Mouse (Mus musculus): ENCODE data around the gene Hp1bp3. TPM values are rescaled to one million over a fixed set of nuclear protein-coding genes. Genes with fewer than 3 reads are reported as not detected.

Gene Hp1bp3
- polyA plus RNA-seq (2015; fragmentation: Nextera tagmentation; extraction: Ambion mirVana): 155 and 164 TPM in 2 replicates

GRCm38 (mm10) chr4:138216200-138216890, at the start of gene Hp1bp3:
Gene Hp1bp3, plus strand, starts transcription at chr4:138216296.
- peaks cover 26% of the 10 kb centered on the region for H3K4me1 ChIP-seq
- peak within 1 kb of the TSS; percentile 99 for H3K27ac ChIP-seq
- no peaks in the 10 kb centered on the region for H3K9me3 ChIP-seq
- H3K27me3 ChIP-seq: no peaks in the 10 kb centered on the region
- ATAC-seq (ENCODE audit: insufficient number of reproducible peaks, low FRiP score, low TSS enrichment, low read depth): peak; percentile 67
- H3K4me3 ChIP-seq: peak within 1 kb of the TSS; percentile 85
- WGBS: under 1% methylated on average over 68 of the region's 84 CpGs
- peak within 1 kb of the TSS; percentile 98 for H3K9ac ChIP-seq
- peaks cover 3% of the 10 kb centered on the region; the same call in 1 of the 2 replicates for H3K36me3 ChIP-seq
- H3K4me2 ChIP-seq: peak within 1 kb of the TSS; percentile 58

- Histone ChIP-seq H3K9me3 (no peaks in the 10 kb centered on the region), H3K4me2 (no peak overlapping the region), H3K4me1 (no peaks in the 10 kb centered on the region), H3K9ac (no peak overlapping the region), H3K27ac (no peak overlapping the region), H3K36me3 (peaks cover 78% of the 10 kb centered on the region), H3K27me3 (no peaks in the 10 kb centered on the region), H3K4me3 (no peak overlapping the region)
- 88% methylated on average over 10 of the region's 10 CpGs for WGBS
- ATAC-seq (ENCODE audit: insufficient number of reproducible peaks, low FRiP score, low TSS enrichment, low read depth): no peak
These were observed 49.6 kb upstream of the Hp1bp3 start for GRCm38 (mm10) chr4:138166519-138166918.

- Histone ChIP-seq H3K9ac (no peak overlapping the region), H3K36me3 (peaks cover 87% of the 10 kb centered on the region)
These were observed 47.9 kb upstream of the Hp1bp3 start for GRCm38 (mm10) chr4:138168162-138168561.

GRCm38 (mm10) chr4:138169420-138169819, 46.7 kb upstream of the Hp1bp3 start:
- Histone ChIP-seq H3K9ac (no peak overlapping the region), H3K4me1 (no peaks in the 10 kb centered on the region), H3K4me3 (no peak overlapping the region), H3K36me3 (peaks cover 87% of the 10 kb centered on the region), H3K9me3 (no peaks in the 10 kb centered on the region), H3K27me3 (no peaks in the 10 kb centered on the region), H3K4me2 (no peak overlapping the region), H3K27ac (no peak overlapping the region)
- WGBS: 84% methylated on average over 4 of the region's 4 CpGs
- no peak for ATAC-seq (ENCODE audit: insufficient number of reproducible peaks, low FRiP score, low TSS enrichment, low read depth)

More at GRCm38 (mm10) chr4:138168162-138168561, 47.9 kb upstream of the Hp1bp3 start:
- H3K27ac ChIP-seq: no peak overlapping the region
- H3K27me3 ChIP-seq: no peaks in the 10 kb centered on the region
- H3K4me2 ChIP-seq: no peak overlapping the region
- no peaks in the 10 kb centered on the region for H3K4me1 ChIP-seq
- ATAC-seq (ENCODE audit: insufficient number of reproducible peaks, low FRiP score, low TSS enrichment, low read depth): no peak
- no peaks in the 10 kb centered on the region for H3K9me3 ChIP-seq
- no peak overlapping the region for H3K4me3 ChIP-seq
- WGBS: 85% methylated on average over 3 of the region's 3 CpGs

- Histone ChIP-seq H3K27ac (no peak overlapping the region), H3K36me3 (peaks cover 89% of the 10 kb centered on the region), H3K4me1 (no peaks in the 10 kb centered on the region), H3K4me2 (no peak overlapping the region), H3K27me3 (no peaks in the 10 kb centered on the region), H3K9ac (no peak overlapping the region), H3K9me3 (no peaks in the 10 kb centered on the region), H3K4me3 (no peak overlapping the region)
- 90% methylated on average over 4 of the region's 4 CpGs for WGBS
- ATAC-seq (ENCODE audit: insufficient number of reproducible peaks, low FRiP score, low TSS enrichment, low read depth): no peak
These were observed 43.4 kb upstream of the Hp1bp3 start for GRCm38 (mm10) chr4:138172686-138173085.

- no peaks in the 10 kb centered on the region for H3K4me1 ChIP-seq
- H3K4me2 ChIP-seq: no peak overlapping the region
- no peaks in the 10 kb centered on the region for H3K9me3 ChIP-seq
- H3K27me3 ChIP-seq: no peaks in the 10 kb centered on the region
- no peak overlapping the region for H3K4me3 ChIP-seq
- no peak overlapping the region for H3K9ac ChIP-seq
- H3K27ac ChIP-seq: no peak overlapping the region
- 93% methylated on average over 5 of the region's 5 CpGs for WGBS
- ATAC-seq (ENCODE audit: insufficient number of reproducible peaks, low FRiP score, low TSS enrichment, low read depth): no peak
- H3K36me3 ChIP-seq: peaks cover 94% of the 10 kb centered on the region
These were observed 36.7 kb upstream of the Hp1bp3 start for GRCm38 (mm10) chr4:138179391-138179790.

GRCm38 (mm10) chr4:138180719-138181118, 35.4 kb upstream of the Hp1bp3 start:
- no peak for ATAC-seq (ENCODE audit: insufficient number of reproducible peaks, low FRiP score, low TSS enrichment, low read depth)
- no peak overlapping the region for H3K9ac ChIP-seq

GRCm38 (mm10) chr4:138184056-138184455, 32.0 kb upstream of the Hp1bp3 start:
- Histone ChIP-seq H3K4me2 (no peak overlapping the region), H3K27me3 (no peaks in the 10 kb centered on the region), H3K4me3 (no peak overlapping the region), H3K4me1 (no peaks in the 10 kb centered on the region), H3K27ac (no peak overlapping the region), H3K9me3 (no peaks in the 10 kb centered on the region), H3K36me3 (peaks cover 88% of the 10 kb centered on the region), H3K9ac (no peak overlapping the region)
- ATAC-seq (ENCODE audit: insufficient number of reproducible peaks, low FRiP score, low TSS enrichment, low read depth): no peak
- WGBS: 91% methylated on average over 5 of the region's 5 CpGs

More at GRCm38 (mm10) chr4:138180719-138181118, 35.4 kb upstream of the Hp1bp3 start:
- no peaks in the 10 kb centered on the region for H3K9me3 ChIP-seq
- H3K27me3 ChIP-seq: no peaks in the 10 kb centered on the region
- H3K4me2 ChIP-seq: no peak overlapping the region
- no peak overlapping the region for H3K4me3 ChIP-seq
- H3K36me3 ChIP-seq: peaks cover 94% of the 10 kb centered on the region
- WGBS: 89% methylated on average over 4 of the region's 4 CpGs
- H3K27ac ChIP-seq: no peak overlapping the region
- no peaks in the 10 kb centered on the region for H3K4me1 ChIP-seq

- ATAC-seq (ENCODE audit: insufficient number of reproducible peaks, low FRiP score, low TSS enrichment, low read depth): no peak
- H3K4me3 ChIP-seq: no peak overlapping the region
- H3K36me3 ChIP-seq: peaks cover 88% of the 10 kb centered on the region
- no peak overlapping the region for H3K9ac ChIP-seq
- 86% methylated on average over 5 of the region's 5 CpGs for WGBS
- no peaks in the 10 kb centered on the region for H3K27me3 ChIP-seq
- no peak overlapping the region for H3K4me2 ChIP-seq
- no peak overlapping the region for H3K27ac ChIP-seq
- no peaks in the 10 kb centered on the region for H3K4me1 ChIP-seq
- H3K9me3 ChIP-seq: no peaks in the 10 kb centered on the region
These were observed 31.5 kb upstream of the Hp1bp3 start for GRCm38 (mm10) chr4:138184573-138184981.

- WGBS: 90% methylated on average over 7 of the region's 7 CpGs
These were observed 30.1 kb upstream of the Hp1bp3 start for GRCm38 (mm10) chr4:138185961-138186360.

GRCm38 (mm10) chr4:138187995-138188394, 28.1 kb upstream of the Hp1bp3 start:
- Histone ChIP-seq H3K9me3 (no peaks in the 10 kb centered on the region), H3K4me3 (no peak overlapping the region), H3K4me1 (no peaks in the 10 kb centered on the region), H3K4me2 (no peak overlapping the region), H3K27ac (no peak overlapping the region), H3K36me3 (peaks cover 90% of the 10 kb centered on the region), H3K27me3 (no peaks in the 10 kb centered on the region), H3K9ac (no peak overlapping the region)
- WGBS: 88% methylated on average over 7 of the region's 7 CpGs
- ATAC-seq (ENCODE audit: insufficient number of reproducible peaks, low FRiP score, low TSS enrichment, low read depth): no peak

More at GRCm38 (mm10) chr4:138185961-138186360, 30.1 kb upstream of the Hp1bp3 start:
- Histone ChIP-seq H3K9me3 (no peaks in the 10 kb centered on the region), H3K4me3 (no peak overlapping the region), H3K4me1 (no peaks in the 10 kb centered on the region), H3K27me3 (no peaks in the 10 kb centered on the region), H3K27ac (no peak overlapping the region), H3K36me3 (peaks cover 89% of the 10 kb centered on the region), H3K9ac (no peak overlapping the region), H3K4me2 (no peak overlapping the region)
- no peak for ATAC-seq (ENCODE audit: insufficient number of reproducible peaks, low FRiP score, low TSS enrichment, low read depth)

- Histone ChIP-seq H3K9ac (no peak overlapping the region), H3K27ac (no peak overlapping the region), H3K36me3 (peaks cover 93% of the 10 kb centered on the region), H3K4me2 (no peak overlapping the region), H3K27me3 (no peaks in the 10 kb centered on the region), H3K4me1 (no peaks in the 10 kb centered on the region), H3K9me3 (no peaks in the 10 kb centered on the region), H3K4me3 (no peak overlapping the region)
- ATAC-seq (ENCODE audit: insufficient number of reproducible peaks, low FRiP score, low TSS enrichment, low read depth): no peak
- 90% methylated on average over 5 of the region's 5 CpGs for WGBS
These were observed 23.5 kb upstream of the Hp1bp3 start for GRCm38 (mm10) chr4:138192561-138192960.
